Mouse (Mus musculus): ENCODE results near the gene Sae1. TPM values are rescaled to one million over a fixed set of nuclear protein-coding genes. Genes with fewer than 3 reads are reported as not detected.

The Sae1 gene
- polyA plus RNA-seq, 1 experiment from 2014 or later: 264 TPM

- Histone ChIP-seq H3K9me3 (no peaks in the 10 kb centered on the region), H3K4me2 (peak overlapping the region; percentile 64; the same call in 1 of the 2 replicates), H3K4me1 (replicated peaks) (peaks cover 47% of the 10 kb centered on the region), H3K36me3 (no peaks in the 10 kb centered on the region), H3K9ac (no peak overlapping the region), H3K4me3 (peak overlapping the region; percentile 40; the same call in 1 of the 2 replicates), H3K27me3 (no peaks in the 10 kb centered on the region), H3K27ac (replicated peaks) (peak overlapping the region; percentile 72)
- 59% methylated on average over 2 of the region's 2 CpGs for WGBS
- ATAC-seq (ENCODE audit: low read depth): no peak
Observed at GRCm38 (mm10) chr7:16297616-16298015, 90.0 kb downstream of the Sae1 start.

GRCm38 (mm10) chr7:16296766-16297390 lies 90.7 kb downstream of the Sae1 start:
- Histone ChIP-seq H3K4me1 (replicated peaks) (peaks cover 47% of the 10 kb centered on the region), H3K9me3 (no peaks in the 10 kb centered on the region), H3K36me3 (no peaks in the 10 kb centered on the region), H3K4me2 (peak overlapping the region; percentile 64), H3K4me3 (peak overlapping the region; percentile 40), H3K27ac (replicated peaks) (peak overlapping the region; percentile 72), H3K9ac (peak overlapping the region; percentile 68), H3K27me3 (no peaks in the 10 kb centered on the region)
- ATAC-seq (ENCODE audit: low read depth): 0 out of 2 replicates have a peak, but pooled peaks have one; percentile 3
- 1% methylated on average over 22 of the region's 22 CpGs for WGBS

GRCm38 (mm10) chr7:16296146-16296545 lies 91.5 kb downstream of the Sae1 start:
- WGBS: 40% methylated on average over 2 of the region's 2 CpGs
- ATAC-seq (ENCODE audit: low read depth): no peak
- peak overlapping the region; percentile 72 for H3K27ac ChIP-seq (replicated peaks)

GRCm38 (mm10) chr7:16295321-16295900 lies 92.2 kb downstream of the Sae1 start:
- H3K4me1 ChIP-seq (replicated peaks): peaks cover 45% of the 10 kb centered on the region
- no peaks in the 10 kb centered on the region for H3K9me3 ChIP-seq
- H3K36me3 ChIP-seq: no peaks in the 10 kb centered on the region
- H3K4me2 ChIP-seq: peak overlapping the region; percentile 88
- WGBS: 2% methylated on average over 41 of the region's 41 CpGs
- H3K9ac ChIP-seq: peak overlapping the region; percentile 61
- ATAC-seq (ENCODE audit: low read depth): peak; percentile 48
- peak overlapping the region; percentile 88 for H3K27ac ChIP-seq (replicated peaks)
- H3K4me3 ChIP-seq: peak overlapping the region; percentile 48
- no peaks in the 10 kb centered on the region for H3K27me3 ChIP-seq

More at GRCm38 (mm10) chr7:16296146-16296545, 91.5 kb downstream of the Sae1 start:
- Histone ChIP-seq H3K4me3 (0 out of 2 replicates have a peak overlapping the region, but pooled peaks have one; percentile 40), H3K27me3 (no peaks in the 10 kb centered on the region), H3K9me3 (no peaks in the 10 kb centered on the region), H3K4me1 (replicated peaks) (peaks cover 47% of the 10 kb centered on the region), H3K4me2 (peak overlapping the region; percentile 88), H3K36me3 (no peaks in the 10 kb centered on the region), H3K9ac (peak overlapping the region; percentile 68; the same call in 1 of the 2 replicates)

GRCm38 (mm10) chr7:16294837-16295236 lies 92.8 kb downstream of the Sae1 start:
- Histone ChIP-seq H3K27ac (replicated peaks) (peak overlapping the region; percentile 88), H3K4me3 (peak overlapping the region; percentile 48), H3K9me3 (no peaks in the 10 kb centered on the region), H3K27me3 (no peaks in the 10 kb centered on the region), H3K36me3 (no peaks in the 10 kb centered on the region), H3K9ac (peak overlapping the region; percentile 61), H3K4me2 (peak overlapping the region; percentile 88), H3K4me1 (replicated peaks) (peaks cover 39% of the 10 kb centered on the region)
- under 1% methylated on average over 23 of the region's 23 CpGs for WGBS
- peak; percentile 74 for ATAC-seq (ENCODE audit: low read depth)

DNA sequence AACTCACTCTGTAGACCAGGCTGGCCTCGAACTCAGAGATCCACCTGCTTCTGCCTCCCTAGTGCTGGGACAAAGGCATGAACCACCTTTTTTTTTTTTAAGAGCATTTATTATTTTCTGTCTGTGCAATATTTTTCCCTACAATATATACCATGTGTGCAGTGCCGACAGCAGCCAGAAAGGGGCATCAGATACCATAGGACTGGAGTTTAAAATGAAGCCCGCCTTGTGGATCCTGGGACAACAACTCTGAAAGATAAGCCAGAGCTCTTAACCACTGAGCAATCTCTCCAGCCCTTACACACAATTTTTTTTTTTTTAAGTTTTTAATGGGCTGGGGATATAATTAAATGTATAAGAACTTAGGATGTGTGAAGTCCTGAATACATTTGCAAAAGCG lies 93.3 kb downstream of the Sae1 start:
- Histone ChIP-seq H3K4me1 (replicated peaks) (peaks cover 39% of the 10 kb centered on the region), H3K36me3 (no peaks in the 10 kb centered on the region), H3K4me3 (peak overlapping the region; percentile 48), H3K27ac (replicated peaks) (no peak overlapping the region; the same call in 1 of the 2 replicates), H3K9ac (no peak overlapping the region), H3K4me2 (peak overlapping the region; percentile 88), H3K9me3 (no peaks in the 10 kb centered on the region), H3K27me3 (no peaks in the 10 kb centered on the region)
- ATAC-seq (ENCODE audit: low read depth): no peak
- WGBS: 28% methylated on average over 4 of the region's 4 CpGs

- H3K4me2 ChIP-seq: no peak overlapping the region
- ATAC-seq (ENCODE audit: low read depth): no peak
- H3K4me3 ChIP-seq: no peak overlapping the region
- H3K36me3 ChIP-seq: peaks cover 14% of the 10 kb centered on the region
- WGBS: 85% methylated on average over 1 of the region's 1 CpGs
- H3K27me3 ChIP-seq: no peaks in the 10 kb centered on the region
- H3K27ac ChIP-seq (replicated peaks): no peak overlapping the region
- no peaks in the 10 kb centered on the region for H3K9me3 ChIP-seq
- H3K9ac ChIP-seq: no peak overlapping the region
- peaks cover 14% of the 10 kb centered on the region for H3K4me1 ChIP-seq (replicated peaks)
Observed at GRCm38 (mm10) chr7:16287791-16288190, 99.8 kb downstream of the Sae1 start.

DNA sequence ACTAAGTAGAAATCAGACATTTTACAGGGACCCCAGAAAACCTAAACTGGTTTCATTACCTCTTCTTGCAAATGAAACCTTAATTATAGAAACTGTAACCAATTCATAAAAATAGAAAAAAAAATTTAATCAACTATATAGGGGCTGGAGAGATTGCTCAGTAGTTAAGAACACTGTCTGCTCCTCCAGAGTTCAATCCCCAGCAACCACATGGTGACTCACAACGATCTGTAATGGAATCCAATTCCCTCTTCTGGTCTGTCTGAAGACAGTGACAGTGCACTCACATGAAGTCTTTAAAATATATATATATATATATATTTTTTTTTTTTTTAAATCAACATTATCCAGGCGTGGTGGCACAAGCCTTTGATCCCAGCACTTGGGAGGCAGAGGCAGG lies 100.6 kb downstream of the Sae1 start:
- 91% methylated on average over 2 of the region's 2 CpGs for WGBS
- no peaks in the 10 kb centered on the region for H3K9me3 ChIP-seq
- no peak for ATAC-seq (ENCODE audit: low read depth)
- H3K36me3 ChIP-seq: peaks cover 22% of the 10 kb centered on the region
- no peaks in the 10 kb centered on the region for H3K27me3 ChIP-seq
- peak overlapping the region; percentile 55 for H3K4me2 ChIP-seq
- H3K9ac ChIP-seq: peak overlapping the region; percentile 70
- H3K4me3 ChIP-seq: peak overlapping the region; percentile 58
- peak overlapping the region; percentile 91 for H3K27ac ChIP-seq (replicated peaks)
- H3K4me1 ChIP-seq (replicated peaks): peaks cover 14% of the 10 kb centered on the region

DNA sequence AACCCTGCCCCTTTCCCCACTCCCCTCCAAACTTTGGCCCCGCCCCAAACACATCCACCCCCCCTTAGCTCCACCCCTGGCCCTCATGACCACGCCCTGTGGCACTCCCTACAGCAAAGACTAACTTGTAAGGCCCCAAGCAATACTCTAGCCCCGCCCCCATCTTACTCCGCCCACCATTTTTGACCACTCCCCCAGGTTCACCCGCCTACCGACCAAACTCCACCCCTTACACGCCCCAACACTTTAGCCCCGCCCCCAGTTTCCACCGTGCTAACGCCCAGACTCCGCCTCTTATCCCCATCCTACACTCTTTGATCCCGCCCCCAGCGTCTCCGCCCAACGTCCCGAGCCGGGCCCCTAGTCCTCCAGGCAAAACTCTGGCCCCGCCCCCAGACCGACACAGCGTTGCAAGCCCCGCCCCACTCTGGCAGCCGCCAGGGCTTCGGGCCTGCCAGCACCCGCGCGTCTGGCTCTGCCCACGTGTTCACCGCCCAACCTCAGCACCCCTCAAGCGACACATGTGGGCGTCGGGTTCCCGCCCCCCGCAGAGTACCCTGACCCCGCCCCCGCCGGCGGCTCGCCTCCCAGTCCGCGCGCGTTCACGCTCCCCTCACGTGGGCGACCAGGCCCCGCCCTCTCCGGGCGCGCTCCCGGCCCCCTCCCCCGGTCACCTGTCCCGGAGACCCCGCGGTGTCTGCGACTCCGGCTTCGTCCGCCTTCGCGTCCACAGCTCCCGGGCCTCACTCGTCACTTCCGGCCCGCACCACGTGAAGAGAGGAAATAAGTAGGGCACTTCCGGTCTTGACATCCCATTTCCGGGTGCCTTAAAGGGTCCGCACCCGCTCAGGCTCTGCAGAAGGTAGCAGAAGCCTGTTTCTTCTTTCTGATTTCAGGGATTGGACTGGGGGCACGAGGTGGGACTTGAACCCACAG lies 101.3 kb downstream of the Sae1 start, which contains the start of gene Ccdc9:
Gene Ccdc9 (minus strand): TSS at position 770 of the 936 bp plus-strand sequence.
- Histone ChIP-seq H3K4me1 (replicated peaks) (peaks cover 14% of the 10 kb centered on the region), H3K36me3 (peaks cover 29% of the 10 kb centered on the region), H3K27me3 (no peaks in the 10 kb centered on the region), H3K9me3 (no peaks in the 10 kb centered on the region), H3K27ac (replicated peaks) (peak within 1 kb of the TSS; percentile 91), H3K4me2 (peak within 1 kb of the TSS; percentile 55), H3K9ac (peak within 1 kb of the TSS; percentile 70), H3K4me3 (peak within 1 kb of the TSS; percentile 58)
- under 1% methylated on average over 70 of the region's 70 CpGs for WGBS
- ATAC-seq (ENCODE audit: low read depth): peak; percentile 95

- peaks cover 14% of the 10 kb centered on the region for H3K4me1 ChIP-seq (replicated peaks)
Observed at GRCm38 (mm10) chr7:16285450-16286025, 102.1 kb downstream of the Sae1 start.

GRCm38 (mm10) chr7:16284904-16285303 lies 102.7 kb downstream of the Sae1 start:
- peak overlapping the region; percentile 58 for H3K4me3 ChIP-seq
- peaks cover 41% of the 10 kb centered on the region for H3K36me3 ChIP-seq
- H3K9me3 ChIP-seq: no peaks in the 10 kb centered on the region
- H3K27ac ChIP-seq (replicated peaks): peak overlapping the region; percentile 38
- H3K9ac ChIP-seq: 0 out of 2 replicates have a peak overlapping the region, but pooled peaks have one; percentile 45
- no peak for ATAC-seq (ENCODE audit: low read depth)
- H3K27me3 ChIP-seq: no peaks in the 10 kb centered on the region
- H3K4me2 ChIP-seq: peak overlapping the region; percentile 55
- H3K4me1 ChIP-seq (replicated peaks): peaks cover 14% of the 10 kb centered on the region
- 72% methylated on average over 9 of the region's 9 CpGs for WGBS

More at GRCm38 (mm10) chr7:16285450-16286025, 102.1 kb downstream of the Sae1 start:
- H3K9me3 ChIP-seq: no peaks in the 10 kb centered on the region
- 6% methylated on average over 14 of the region's 14 CpGs for WGBS
- H3K36me3 ChIP-seq: peaks cover 36% of the 10 kb centered on the region
- peak overlapping the region; percentile 38 for H3K27ac ChIP-seq (replicated peaks)
- H3K4me3 ChIP-seq: peak overlapping the region; percentile 58
- peak overlapping the region; percentile 45; the same call in 1 of the 2 replicates for H3K9ac ChIP-seq
- ATAC-seq (ENCODE audit: low read depth): peak; percentile 51
- H3K4me2 ChIP-seq: peak overlapping the region; percentile 55
- H3K27me3 ChIP-seq: no peaks in the 10 kb centered on the region

Data from neural tube, embryonic 13.5 days (tissue).